Comparison of ENCODE assay signal across 9 mouse cellular contexts in the genomic region with DNA sequence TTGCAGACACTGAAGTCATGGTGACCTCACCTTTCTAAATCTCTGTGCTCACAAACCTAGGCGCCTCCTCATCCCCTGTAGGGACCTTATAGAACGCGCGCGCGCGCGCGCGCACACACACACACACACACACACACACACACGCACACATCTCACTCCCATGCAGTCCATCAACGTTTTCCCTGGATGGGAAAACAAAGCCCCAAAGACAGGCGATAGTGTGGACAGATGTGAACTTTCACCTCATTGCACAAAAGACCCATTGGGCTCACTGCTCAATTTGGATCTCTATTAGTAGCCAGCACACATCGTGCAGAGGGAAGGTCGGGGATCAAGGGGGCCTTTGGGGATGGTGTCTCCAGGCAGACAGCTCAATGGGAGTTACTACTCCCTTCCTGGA. TPM values are rescaled to one million over a fixed set of nuclear protein-coding genes. Genes with fewer than 3 reads are reported as not detected.
DNase-seq lines count a peak whose midpoint lies in the region; ATAC-seq and TF ChIP-seq lines count a peak whose summit lies in the region.
"Had no signal": no experiment of that assay in that cellular context is flagged by ENCODE, and none has a peak within 500 bp of the region (broad histone marks: within the 10 kb centered on the region; RNA-seq: fewer than 3 reads in every experiment).

No protein-coding gene starts in this region.

- H3K4me2 ChIP-seq in kidney, embryonic 14.5 days (replicated peaks; ENCODE audit: low read depth, low read length) = peak overlapping the region; percentile 99
- H3K4me2 ChIP-seq in embryonic facial prominence, embryonic 13.5 days = peak overlapping the region; percentile 97
- peak overlapping the region; percentile 99 for H3K4me2 ChIP-seq in intestine, embryonic 15.5 days (replicated peaks)
- H3K4me2 ChIP-seq in midbrain, postnatal 0 days (ENCODE audit: low read depth, low read length, poor library complexity, severe bottlenecking) = peak overlapping the region; percentile 94

- no peaks in the 10 kb centered on the region for H3K36me3 ChIP-seq in kidney, embryonic 14.5 days (ENCODE audit: control insufficient read depth, insufficient read depth, low read length)
- no peaks in the 10 kb centered on the region for H3K36me3 ChIP-seq in embryonic facial prominence, embryonic 13.5 days
- H3K36me3 ChIP-seq in intestine, embryonic 15.5 days = no peaks in the 10 kb centered on the region
- H3K36me3 ChIP-seq in midbrain, postnatal 0 days (ENCODE audit: insufficient read depth, low read length) = no peaks in the 10 kb centered on the region
- H3K36me3 ChIP-seq: G1E had no signal

- H3K4me3 ChIP-seq in kidney, embryonic 14.5 days (ENCODE audit: low read length) = peak overlapping the region; percentile 62
- peak overlapping the region; percentile 56 for H3K4me3 ChIP-seq in embryonic facial prominence, embryonic 13.5 days
- peak overlapping the region; percentile 50; the same call in 1 of the 2 replicates for H3K4me3 ChIP-seq in intestine, embryonic 15.5 days (replicated peaks)
- H3K4me3 ChIP-seq in midbrain, postnatal 0 days (ENCODE audit: low read depth, low read length) = peak overlapping the region; percentile 51

- no peaks in the 10 kb centered on the region for H3K9me3 ChIP-seq in kidney, embryonic 14.5 days (ENCODE audit: control insufficient read depth, low read length)
- no peaks in the 10 kb centered on the region for H3K9me3 ChIP-seq in embryonic facial prominence, embryonic 13.5 days
- no peaks in the 10 kb centered on the region for H3K9me3 ChIP-seq in intestine, embryonic 15.5 days
- H3K9me3 ChIP-seq in midbrain, postnatal 0 days (ENCODE audit: low read length) = no peaks in the 10 kb centered on the region
- H3K9me3 ChIP-seq: G1E had no signal

- peaks cover 13% of the 10 kb centered on the region; the same call in 1 of the 2 replicates for H3K4me1 ChIP-seq in kidney, embryonic 14.5 days (ENCODE audit: control insufficient read depth, insufficient read depth, low read length)
- peaks cover 48% of the 10 kb centered on the region for H3K4me1 ChIP-seq in embryonic facial prominence, embryonic 13.5 days
- H3K4me1 ChIP-seq in intestine, embryonic 15.5 days (replicated peaks) = peaks cover 27% of the 10 kb centered on the region; the same call in 1 of the 2 replicates
- H3K4me1 ChIP-seq in midbrain, postnatal 0 days (ENCODE audit: insufficient read depth, low read length) = 0 out of 2 replicates have a peak, but pooled peaks cover 5% of the 10 kb centered on the region

- H3K27ac ChIP-seq in kidney, embryonic 14.5 days (ENCODE audit: low read depth, low read length) = no peak overlapping the region
- H3K27ac ChIP-seq in embryonic facial prominence, embryonic 13.5 days = peak overlapping the region; percentile 55
- 0 out of 2 replicates have a peak overlapping the region, but pooled peaks have one; percentile 17 for H3K27ac ChIP-seq in intestine, embryonic 15.5 days
- H3K27ac ChIP-seq in midbrain, postnatal 0 days (ENCODE audit: low read depth, low read length) = peak overlapping the region; percentile 96

- no peak for TF ChIP-seq CTCF in midbrain, postnatal 0 days (IDR thresholded peaks at IDR 0.05)

- H3K27me3 ChIP-seq in kidney, embryonic 14.5 days (ENCODE audit: control insufficient read depth, insufficient read depth, low read length) = peaks cover 8% of the 10 kb centered on the region
- peaks cover 6% of the 10 kb centered on the region for H3K27me3 ChIP-seq in embryonic facial prominence, embryonic 13.5 days
- H3K27me3 ChIP-seq in intestine, embryonic 15.5 days (replicated peaks) = no peaks in the 10 kb centered on the region
- no peaks in the 10 kb centered on the region for H3K27me3 ChIP-seq in midbrain, postnatal 0 days (ENCODE audit: insufficient read depth, low read length)

- DNase-seq in kidney, adult 18-20 months = no peak
- peak; percentile 51 for DNase-seq in midbrain, postnatal 0 days (ENCODE audit: low spot score)
- no peak for DNase-seq in thymus, postnatal 14 days

- no peak for ATAC-seq in kidney, embryonic 14.5 days (ENCODE audit: low FRiP score, low TSS enrichment)
- ATAC-seq in embryonic facial prominence, embryonic 13.5 days (ENCODE audit: insufficient number of reproducible peaks, insufficient read depth, low FRiP score, low TSS enrichment, low read depth) = no peak
- peak; percentile 29 for ATAC-seq in intestine, embryonic 15.5 days
- ATAC-seq in midbrain, postnatal 0 days (ENCODE audit: low FRiP score) = no peak
- ATAC-seq in erythroid progenitor cell, adult 5-6 weeks (replicated peaks; ENCODE audit: low FRiP score, poor library complexity, severe bottlenecking) = no peak
- no peak for ATAC-seq in activated CD4-positive, CD25-positive, alpha-beta regulatory T cell, adult 4 months

- 3% methylated on average over 15 of the region's 15 CpGs for WGBS in kidney, embryonic 14.5 days
- WGBS in embryonic facial prominence, embryonic 13.5 days = 5% methylated on average over 15 of the region's 15 CpGs
- 18% methylated on average over 15 of the region's 15 CpGs for WGBS in intestine, embryonic 15.5 days
- WGBS in midbrain, postnatal 0 days = 0% methylated on average over 15 of the region's 15 CpGs

- H3K9ac ChIP-seq in kidney, embryonic 14.5 days (ENCODE audit: low read depth, low read length) = no peak overlapping the region
- H3K9ac ChIP-seq in embryonic facial prominence, embryonic 13.5 days = peak overlapping the region; percentile 71
- H3K9ac ChIP-seq in intestine, embryonic 15.5 days = peak overlapping the region; percentile 56; the same call in 1 of the 2 replicates
- H3K9ac ChIP-seq in midbrain, postnatal 0 days (replicated peaks; ENCODE audit: low read length, poor library complexity, severe bottlenecking) = peak overlapping the region; percentile 81; the same call in 1 of the 2 replicates

RNA-seq across cellular contexts. Expression of a gene that starts 25.6 kb away (rescaled TPM):
- 20.8 and 30.1 TPM in 2 replicates for polyA plus RNA-seq in kidney, embryonic 14.5 days (2014; fragmentation: Nextera tagmentation; extraction: Ambion mirVana)
- 54.0 and 55.8 TPM in 2 replicates for polyA plus RNA-seq in embryonic facial prominence, embryonic 13.5 days (2015; fragmentation: Nextera tagmentation; extraction: Ambion mirVana)
- polyA plus RNA-seq in intestine, embryonic 15.5 days (2015; fragmentation: Nextera tagmentation; extraction: Ambion mirVana) = 31.8 and 32.9 TPM in 2 replicates
- total RNA-seq in midbrain, postnatal 0 days (2014; rRNA removed) = 125 and 129 TPM in 2 replicates
- polyA plus RNA-seq in midbrain, postnatal 0 days (2015; fragmentation: Nextera tagmentation; extraction: Ambion mirVana) = 31.5 and 32.5 TPM in 2 replicates
- total RNA-seq in erythroid progenitor cell, adult 5-6 weeks (2015; ENCODE audit: low replicate concordance) = not detected in 2 replicates
- total RNA-seq in erythroid progenitor cell, adult 5-6 weeks (2017; ENCODE audit: low replicate concordance) = 0.39 and 11.4 TPM in 2 replicates
- polyA plus RNA-seq in activated CD4-positive, CD25-positive, alpha-beta regulatory T cell, adult 4 months (2017; shearing (Covaris generic)) = not detected
- polyA plus RNA-seq: G1E had no signal

Comparison
In these comparisons a context has a peak if more than half of its experiments do, and no peak if none do; other contexts are left out.
1. RNA of a gene that starts 25.6 kb away (polyA plus RNA-seq): 54.0 to 55.8 TPM in embryonic facial prominence, embryonic 13.5 days, 31.8 to 32.9 TPM in intestine, embryonic 15.5 days, 31.5 to 32.5 TPM in midbrain, postnatal 0 days and 20.8 to 30.1 TPM in kidney, embryonic 14.5 days; not detected in activated CD4-positive, CD25-positive, alpha-beta regulatory T cell, adult 4 months; every median in the first group is over 10 times any median in the second.
2. Peak in every context shown above with its lines, with median percentiles within 50 percentile points of each other: H3K4me2 ChIP-seq and H3K4me3 ChIP-seq.